Mouse (Mus musculus) liver, embryonic 12.5 days (tissue): ENCODE data around the gene Usp24. TPM values are rescaled to one million over a fixed set of nuclear protein-coding genes. Genes with fewer than 3 reads are reported as not detected.

ENCODE experiments used
- ATAC-seq: fragments of 200-750 bp; cut with Nextera tagmentation; 2 replicates; pipeline ENCODE4 v1.8.0; 2017; ENCODE audit warnings: moderate number of reproducible peaks, mild to moderate bottlenecking, moderate library complexity
- H3K27ac ChIP-seq: fragments of 300-500 bp; sonication (generic); 2 replicates; pipeline ENCODE4 v1.5.1; 2016; ENCODE audit warnings: mild to moderate bottlenecking
- H3K27me3 ChIP-seq: fragments of 300-500 bp; sonication (generic); replicated peaks from 2 replicates; pipeline ENCODE4 v1.6.1; 2016; ENCODE audit warnings: mild to moderate bottlenecking, moderate library complexity
- H3K36me3 ChIP-seq: fragments of 300-500 bp; sonication (generic); 2 replicates; pipeline ENCODE4 v1.6.1; 2016; ENCODE audit warnings: mild to moderate bottlenecking, moderate library complexity
- H3K4me1 ChIP-seq: fragments of 300-500 bp; sonication (generic); 2 replicates; pipeline ENCODE4 v1.6.1; 2016
- H3K4me2 ChIP-seq: fragments of 300-500 bp; sonication (generic); 2 replicates; pipeline ENCODE4 v1.6.1; 2016; ENCODE audit warnings: mild to moderate bottlenecking, moderate library complexity
- H3K4me3 ChIP-seq: fragments of 300-500 bp; sonication (generic); 2 replicates; pipeline ENCODE4 v1.5.1; 2016; ENCODE audit warnings: mild to moderate bottlenecking, moderate library complexity
- H3K9ac ChIP-seq: fragments of 300-500 bp; sonication (generic); 2 replicates; pipeline ENCODE4 v1.6.1; 2016; ENCODE audit warnings: mild to moderate bottlenecking, moderate library complexity
- H3K9me3 ChIP-seq: fragments of 300-500 bp; sonication (generic); replicated peaks from 2 replicates; pipeline ENCODE4 v1.6.1; 2016; ENCODE audit warnings: mild to moderate bottlenecking, moderate library complexity
- whole genome bisulfite sequencing: fragments of 180-500 bp; shearing (Covaris S2); methylation state at CpG from one replicate; pipeline ENCODE4 v1.1.7; 2016; ENCODE audit not compliant: insufficient replicate concordance; 5-methylcytosine and 5-hydroxymethylcytosine counted together
- polyA plus RNA-seq: library from polyadenylated mRNA; unstranded; fragments of >200 nt; fragmentation: Nextera tagmentation; extraction: Ambion mirVana; gene quantifications from 2 replicates; pipeline ENCODE4 v1.2.1, GENCODE M21; 2016

Usp24 gene
- polyA plus RNA-seq, 1 experiment from 2014 or later: 13.5 TPM

- no peak overlapping the region for H3K4me2 ChIP-seq
- H3K4me3 ChIP-seq: no peak overlapping the region
- 65% methylated on average over 13 of the region's 13 CpGs for WGBS
These were observed 151.6 kb downstream of the Usp24 start for GRCm38 (mm10) chr4:106467420-106468110.

GRCm38 (mm10) chr4:106470921-106471320, 154.9 kb downstream of the Usp24 start:
- no peak overlapping the region for H3K4me3 ChIP-seq
- ATAC-seq: no peak
- H3K36me3 ChIP-seq: no peaks in the 10 kb centered on the region
- H3K4me1 ChIP-seq: no peaks in the 10 kb centered on the region
- peaks cover 5% of the 10 kb centered on the region; the same call in 1 of the 2 replicates for H3K27me3 ChIP-seq
- 46% methylated on average over 5 of the region's 5 CpGs for WGBS
- H3K9ac ChIP-seq: no peak overlapping the region
- no peaks in the 10 kb centered on the region for H3K9me3 ChIP-seq
- no peak overlapping the region for H3K4me2 ChIP-seq
- no peak overlapping the region for H3K27ac ChIP-seq

More at GRCm38 (mm10) chr4:106467420-106468110, 151.6 kb downstream of the Usp24 start:
- Histone ChIP-seq H3K4me1 (no peaks in the 10 kb centered on the region; the same call in 1 of the 2 replicates), H3K27ac (no peak overlapping the region), H3K9me3 (no peaks in the 10 kb centered on the region), H3K9ac (no peak overlapping the region), H3K27me3 (peaks cover 30% of the 10 kb centered on the region), H3K36me3 (no peaks in the 10 kb centered on the region)
- ATAC-seq: no peak

GRCm38 (mm10) chr4:106472335-106472734, 156.3 kb downstream of the Usp24 start:
- Histone ChIP-seq H3K27me3 (peaks cover 5% of the 10 kb centered on the region; the same call in 1 of the 2 replicates), H3K27ac (no peak overlapping the region), H3K36me3 (no peaks in the 10 kb centered on the region), H3K9me3 (no peaks in the 10 kb centered on the region), H3K4me3 (no peak overlapping the region), H3K9ac (no peak overlapping the region), H3K4me2 (no peak overlapping the region), H3K4me1 (no peaks in the 10 kb centered on the region)
- ATAC-seq: no peak
- 15% methylated on average over 3 of the region's 3 CpGs for WGBS

GRCm38 (mm10) chr4:106474241-106474640, 158.2 kb downstream of the Usp24 start:
- 5% methylated on average over 6 of the region's 6 CpGs for WGBS
- no peaks in the 10 kb centered on the region for H3K4me1 ChIP-seq
- H3K4me3 ChIP-seq: no peak overlapping the region
- no peak for ATAC-seq
- no peaks in the 10 kb centered on the region for H3K9me3 ChIP-seq
- H3K4me2 ChIP-seq: no peak overlapping the region
- no peak overlapping the region for H3K9ac ChIP-seq
- no peak overlapping the region for H3K27ac ChIP-seq
- H3K36me3 ChIP-seq: no peaks in the 10 kb centered on the region
- peaks cover 5% of the 10 kb centered on the region; the same call in 1 of the 2 replicates for H3K27me3 ChIP-seq

- ATAC-seq: no peak
- H3K27ac ChIP-seq: no peak overlapping the region
- no peaks in the 10 kb centered on the region for H3K4me1 ChIP-seq
- peaks cover 50% of the 10 kb centered on the region for H3K27me3 ChIP-seq
- no peak overlapping the region for H3K9ac ChIP-seq
- no peaks in the 10 kb centered on the region for H3K36me3 ChIP-seq
- H3K9me3 ChIP-seq: no peaks in the 10 kb centered on the region
- 46% methylated on average over 3 of the region's 3 CpGs for WGBS
- no peak overlapping the region for H3K4me2 ChIP-seq
- H3K4me3 ChIP-seq: no peak overlapping the region
These were observed 164.5 kb downstream of the Usp24 start for GRCm38 (mm10) chr4:106480545-106480944.

GRCm38 (mm10) chr4:106483215-106483727, 167.3 kb downstream of the Usp24 start:
- 49% methylated on average over 7 of the region's 7 CpGs for WGBS
- Histone ChIP-seq H3K36me3 (no peaks in the 10 kb centered on the region), H3K9me3 (no peaks in the 10 kb centered on the region), H3K4me3 (no peak overlapping the region), H3K4me2 (no peak overlapping the region), H3K27ac (no peak overlapping the region), H3K27me3 (peaks cover 52% of the 10 kb centered on the region), H3K9ac (no peak overlapping the region), H3K4me1 (no peaks in the 10 kb centered on the region)
- ATAC-seq: no peak

GRCm38 (mm10) chr4:106483831-106484230, 167.8 kb downstream of the Usp24 start:
- WGBS: 49% methylated on average over 1 of the region's 1 CpGs

GRCm38 (mm10) chr4:106490620-106491019, 174.6 kb downstream of the Usp24 start:
- H3K4me3 ChIP-seq: no peak overlapping the region
- no peak overlapping the region for H3K27ac ChIP-seq
- no peak overlapping the region for H3K4me2 ChIP-seq
- H3K9ac ChIP-seq: no peak overlapping the region
- no peaks in the 10 kb centered on the region for H3K4me1 ChIP-seq
- peaks cover 22% of the 10 kb centered on the region; the same call in 1 of the 2 replicates for H3K27me3 ChIP-seq
- H3K9me3 ChIP-seq: no peaks in the 10 kb centered on the region
- 49% methylated on average over 4 of the region's 4 CpGs for WGBS
- H3K36me3 ChIP-seq: no peaks in the 10 kb centered on the region
- ATAC-seq: no peak

More at GRCm38 (mm10) chr4:106483831-106484230, 167.8 kb downstream of the Usp24 start:
- Histone ChIP-seq H3K9ac (no peak overlapping the region), H3K27ac (no peak overlapping the region), H3K4me3 (no peak overlapping the region), H3K36me3 (no peaks in the 10 kb centered on the region), H3K4me1 (no peaks in the 10 kb centered on the region), H3K9me3 (no peaks in the 10 kb centered on the region), H3K27me3 (peaks cover 54% of the 10 kb centered on the region), H3K4me2 (no peak overlapping the region)
- ATAC-seq: no peak

Other genes with a start within 250 kb of the Usp24 start
- gene Pcsk9, start 148.1 kb downstream of the Usp24 start, polyA plus RNA-seq: 83.2 and 88.0 TPM in 2 replicates
- not detected in 2 replicates for gene Bsnd, start 176.1 kb downstream of the Usp24 start, polyA plus RNA-seq
- gene Dhcr24, start 244.8 kb downstream of the Usp24 start, polyA plus RNA-seq: 5.8 and 5.9 TPM in 2 replicates